ENCODE assay signal across 8 mouse cellular contexts in genomic region chr10:82986251-82986992, GRCm38 (mm10). TPM values are rescaled to one million over a fixed set of nuclear protein-coding genes. Genes with fewer than 3 reads are reported as not detected.
A peak's percentile ranks its signal among the peaks of the same experiment; 100 is the strongest.
DNase-seq lines count a peak whose midpoint lies in the region; ATAC-seq and TF ChIP-seq lines count a peak whose summit lies in the region.

No protein-coding gene starts in this region.

- DNase-seq in left cerebral cortex, postnatal 4 days = peak; percentile 24
- no peak for DNase-seq in left cerebral cortex, postnatal 25 days (ENCODE audit: low spot score in 2 of 2)
- peak; percentile 22 for DNase-seq in adipocyte (ENCODE audit: low spot score)
- DNase-seq in forebrain, embryonic 11.5 days (ENCODE audit: low spot score) = peak; percentile 74
- peak; percentile 46 for DNase-seq in kidney, postnatal 10 days
- no peak for DNase-seq in urinary bladder, postnatal 36 days (ENCODE audit: low spot score in 2 of 2)
- DNase-seq in left cerebral cortex, postnatal 10 days (ENCODE audit: extremely low spot score in 1 of 2, low spot score in 2 of 2) = no peak

- H3K4me1 ChIP-seq in forebrain, embryonic 11.5 days (replicated peaks; ENCODE audit: control insufficient read depth, insufficient read depth, low read length) = peaks cover 14% of the 10 kb centered on the region

- peak overlapping the region; percentile 20 for H3ac ChIP-seq in myocyte (ENCODE audit: control insufficient read depth, insufficient read length)

- no peak for TF ChIP-seq POLR2A in myocyte (IDR thresholded peaks at IDR 0.05; ENCODE audit: insufficient read length, low read depth)

- intact Hi-C loops in left cerebral cortex, postnatal 4 days (cut with DNase I) = loop anchor here (5.0 to 10.0 kb wide), 3 partner anchors 116 to 201 kb away; no protein-coding TSS in a partner anchor
- intact Hi-C loops in left cerebral cortex, postnatal 25 days (cut with DNase I) = loop anchor here (2.0 to 5.0 kb wide), 4 partner anchors 76 to 211 kb away; no protein-coding TSS in a partner anchor
- intact Hi-C loops in left cerebral cortex, postnatal 10 days (cut with DNase I) = loop anchor here (5.0 kb wide), 3 partner anchors 41 to 206 kb away; no protein-coding TSS in a partner anchor

- peak overlapping the region; percentile 84 for H3K4me2 ChIP-seq in forebrain, embryonic 11.5 days (ENCODE audit: low read depth, low read length, severe bottlenecking)
- H3K4me2 ChIP-seq in myocyte (ENCODE audit: low read depth) = peak overlapping the region; percentile 98

- H3K27me3 ChIP-seq in forebrain, embryonic 11.5 days (ENCODE audit: control insufficient read depth, insufficient read depth, low read length) = peaks cover 12% of the 10 kb centered on the region; the same call in 1 of the 2 replicates
- no peaks in the 10 kb centered on the region for H3K27me3 ChIP-seq in myocyte (ENCODE audit: control insufficient read depth, insufficient read depth, insufficient read length)

- H3K36me3 ChIP-seq in forebrain, embryonic 11.5 days (ENCODE audit: control insufficient read depth, insufficient read depth, low read length) = no peaks in the 10 kb centered on the region
- H3K36me3 ChIP-seq in myocyte (ENCODE audit: control insufficient read depth, insufficient read depth) = no peaks in the 10 kb centered on the region

- H3K9me3 ChIP-seq in forebrain, embryonic 11.5 days (ENCODE audit: control insufficient read depth, low read length) = no peaks in the 10 kb centered on the region

- peak overlapping the region; percentile 85 for H3K9ac ChIP-seq in forebrain, embryonic 11.5 days (ENCODE audit: low read length)

- 3% methylated on average over 21 of the region's 21 CpGs for WGBS in forebrain, embryonic 11.5 days

- H3K4me3 ChIP-seq in forebrain, embryonic 11.5 days (ENCODE audit: low read depth, low read length) = peak overlapping the region; percentile 72
- H3K4me3 ChIP-seq in myocyte = peak overlapping the region; percentile 64

- peak; percentile 43; the same call in 1 of the 2 replicates for ATAC-seq in forebrain, embryonic 11.5 days (replicated peaks; ENCODE audit: low FRiP score)

- no peak overlapping the region; the same call in 1 of the 2 replicates for H3K27ac ChIP-seq in forebrain, embryonic 11.5 days (ENCODE audit: low read depth, low read length)

- peaks cover 47% of the 10 kb centered on the region for H3K79me2 ChIP-seq in myocyte (ENCODE audit: control insufficient read depth, insufficient read depth)

TF ChIP-seq in myocyte, 11 proteins besides CTCF, POLR2A, EP300 and RAD21:
- TF ChIP-seq USF1 (IDR thresholded peaks at IDR 0.05; ENCODE audit: low read depth) (no peak), TCF3 (IDR thresholded peaks at IDR 0.05; ENCODE audit: insufficient read length, low read depth) (no peak), CEBPB (IDR thresholded peaks at IDR 0.05; ENCODE audit: insufficient read depth, poor library complexity, severe bottlenecking) (no peak), MYOD1 (IDR thresholded peaks at IDR 0.05; ENCODE audit: control insufficient read depth in 1 of 3, insufficient read length in 2 of 3, low read depth in 2 of 3) (peak in 1 of 3 experiments; percentile 27), POLR2AphosphoS2 (IDR thresholded peaks at IDR 0.05; ENCODE audit: insufficient read length, low read depth) (no peak), REST (IDR thresholded peaks at IDR 0.05; ENCODE audit: insufficient read depth, insufficient read length) (no peak), SRF (IDR thresholded peaks at IDR 0.05; ENCODE audit: control insufficient read depth, insufficient read length, low read depth) (no peak), TCF12 (IDR thresholded peaks at IDR 0.05; ENCODE audit: insufficient read depth, poor library complexity, severe bottlenecking) (no peak), MYOG (IDR thresholded peaks at IDR 0.05; ENCODE audit: control insufficient read depth in 1 of 3, insufficient read depth in 1 of 3, insufficient read length in 2 of 3, low read depth in 2 of 3) (peak in 2 of 3 experiments; percentile 22 to 28)

RNA-seq across cellular contexts. Expression of gene Chst11, which starts 1.1 kb away (rescaled TPM):
- 10 to 100 TPM; 22.4 to 26.0 TPM for total RNA-seq in left cerebral cortex, postnatal 4 days (2021)
- 10 to 100 TPM; 33.9 to 36.5 TPM for total RNA-seq in left cerebral cortex, postnatal 25 days (2021)
- 1.9 and 2.4 TPM in 2 replicates for polyA plus RNA-seq in forebrain, embryonic 11.5 days (2014; fragmentation: Nextera tagmentation; extraction: Ambion mirVana)
- 12.1 TPM for polyA plus RNA-seq in myocyte (2012; fragmentation: generic; extraction: Trizol)
- 10 to 100 TPM; 27.3 to 27.8 TPM for total RNA-seq in left cerebral cortex, postnatal 10 days (2021)

Comparison
In these comparisons a context has a peak if more than half of its experiments do, and no peak if none do; other contexts are left out.
1. DNase-seq: peak in left cerebral cortex, postnatal 4 days (single experiment), adipocyte (single experiment), forebrain, embryonic 11.5 days (single experiment) and kidney, postnatal 10 days (single experiment); none in left cerebral cortex, postnatal 25 days (0 of 2), urinary bladder, postnatal 36 days (0 of 2) and left cerebral cortex, postnatal 10 days (0 of 2).